Mouse (Mus musculus) midbrain, embryonic 15.5 days (tissue): ENCODE data around the gene Dcaf8. TPM values are rescaled to one million over a fixed set of nuclear protein-coding genes. Genes with fewer than 3 reads are reported as not detected.

Experiments
- ATAC-seq: fragments of 200-750 bp; cut with Nextera tagmentation; replicated peaks from 2 replicates; pipeline ENCODE4 v1.8.0; 2017; ENCODE audit warnings: moderate TSS enrichment
- H3K27ac ChIP-seq: fragments of 300-500 bp; sonication (generic); 2 replicates; pipeline ENCODE4 v1.5.1; 2015; ENCODE audit warnings: mild to moderate bottlenecking, inconsistent platforms
- H3K27me3 ChIP-seq: fragments of 300-500 bp; sonication (generic); replicated peaks from 2 replicates; pipeline ENCODE4 v1.6.1; 2015; ENCODE audit warnings: inconsistent platforms
- H3K36me3 ChIP-seq: fragments of 300-500 bp; sonication (generic); replicated peaks from 2 replicates; pipeline ENCODE4 v1.6.1; 2015; ENCODE audit warnings: inconsistent platforms
- H3K4me1 ChIP-seq: fragments of 300-500 bp; sonication (generic); 2 replicates; pipeline ENCODE4 v1.6.1; 2015; ENCODE audit warnings: inconsistent platforms
- H3K4me2 ChIP-seq: fragments of 300-500 bp; sonication (generic); 2 replicates; pipeline ENCODE4 v1.6.1; 2015; ENCODE audit warnings: inconsistent platforms, mild to moderate bottlenecking, moderate library complexity
- H3K4me3 ChIP-seq: fragments of 300-500 bp; sonication (generic); 2 replicates; pipeline ENCODE4 v1.5.1; 2015; ENCODE audit warnings: mild to moderate bottlenecking, inconsistent platforms
- H3K9ac ChIP-seq: fragments of 300-500 bp; sonication (generic); 2 replicates; pipeline ENCODE4 v1.6.1; 2015; ENCODE audit warnings: mild to moderate bottlenecking, inconsistent platforms
- H3K9me3 ChIP-seq: fragments of 300-500 bp; sonication (generic); 2 replicates; pipeline ENCODE4 v1.6.1; 2016; ENCODE audit warnings: inconsistent platforms
- WGBS: fragments of 180-500 bp; shearing (Covaris S2); methylation state at CpG from one replicate; pipeline ENCODE4 v1.1.7; 2015; ENCODE audit warnings: mixed read lengths; 5-methylcytosine and 5-hydroxymethylcytosine counted together
- polyA plus RNA-seq: library from polyadenylated mRNA; unstranded; fragments of >200 nt; fragmentation: Nextera tagmentation; extraction: Ambion mirVana; gene quantifications from 2 replicates; pipeline ENCODE4 v1.2.1, GENCODE M21; 2015

Gene Dcaf8
- polyA plus RNA-seq, 1 experiment from 2014 or later = 94.7 TPM

GRCm38 (mm10) chr1:172154536-172154935 lies 6.7 kb downstream of the Dcaf8 start:
- Histone ChIP-seq H3K27ac (no peak overlapping the region), H3K36me3 (peaks cover 26% of the 10 kb centered on the region; the same call in 1 of the 2 replicates), H3K27me3 (no peaks in the 10 kb centered on the region), H3K4me3 (no peak overlapping the region), H3K9ac (no peak overlapping the region), H3K4me1 (peaks cover 15% of the 10 kb centered on the region), H3K9me3 (no peaks in the 10 kb centered on the region), H3K4me2 (no peak overlapping the region)
- ATAC-seq = no peak
- WGBS = 97% methylated on average over 3 of the region's 3 CpGs

DNA sequence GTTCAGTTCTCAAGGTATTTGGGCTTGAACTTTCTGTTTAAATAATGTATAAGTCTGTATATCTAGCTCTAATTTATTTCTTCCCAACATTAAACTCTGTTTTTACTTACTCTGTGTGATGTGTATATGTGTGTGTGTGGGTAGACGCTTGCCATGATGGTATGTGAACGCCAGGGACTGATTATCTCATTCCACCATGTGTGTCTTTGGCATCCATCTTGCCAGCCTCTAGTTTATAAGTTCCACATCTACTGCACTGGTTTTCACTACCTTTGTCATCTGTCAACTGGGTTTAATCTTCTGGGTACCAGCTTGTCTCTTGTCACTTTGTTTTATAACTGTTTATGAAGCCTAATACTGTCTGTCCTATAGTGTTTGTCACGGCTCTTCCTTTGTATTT lies 7.6 kb downstream of the Dcaf8 start:
- H3K9me3 ChIP-seq = no peaks in the 10 kb centered on the region
- H3K4me3 ChIP-seq = no peak overlapping the region
- WGBS = 96% methylated on average over 3 of the region's 3 CpGs
- no peak overlapping the region for H3K4me2 ChIP-seq
- H3K27ac ChIP-seq = no peak overlapping the region
- no peaks in the 10 kb centered on the region for H3K27me3 ChIP-seq
- H3K9ac ChIP-seq = no peak overlapping the region
- no peak for ATAC-seq
- H3K36me3 ChIP-seq = peaks cover 26% of the 10 kb centered on the region; the same call in 1 of the 2 replicates
- H3K4me1 ChIP-seq = peaks cover 7% of the 10 kb centered on the region; the same call in 1 of the 2 replicates

- Histone ChIP-seq H3K4me2 (no peak overlapping the region), H3K36me3 (0 out of 2 replicates have a peak, but pooled peaks cover 10% of the 10 kb centered on the region), H3K4me3 (no peak overlapping the region), H3K9ac (no peak overlapping the region), H3K4me1 (peaks cover 7% of the 10 kb centered on the region; the same call in 1 of the 2 replicates), H3K27ac (no peak overlapping the region), H3K27me3 (no peaks in the 10 kb centered on the region), H3K9me3 (no peaks in the 10 kb centered on the region)
- 85% methylated on average over 4 of the region's 4 CpGs for WGBS
- no peak for ATAC-seq
Observed at GRCm38 (mm10) chr1:172159970-172160369, 12.1 kb downstream of the Dcaf8 start.

DNA sequence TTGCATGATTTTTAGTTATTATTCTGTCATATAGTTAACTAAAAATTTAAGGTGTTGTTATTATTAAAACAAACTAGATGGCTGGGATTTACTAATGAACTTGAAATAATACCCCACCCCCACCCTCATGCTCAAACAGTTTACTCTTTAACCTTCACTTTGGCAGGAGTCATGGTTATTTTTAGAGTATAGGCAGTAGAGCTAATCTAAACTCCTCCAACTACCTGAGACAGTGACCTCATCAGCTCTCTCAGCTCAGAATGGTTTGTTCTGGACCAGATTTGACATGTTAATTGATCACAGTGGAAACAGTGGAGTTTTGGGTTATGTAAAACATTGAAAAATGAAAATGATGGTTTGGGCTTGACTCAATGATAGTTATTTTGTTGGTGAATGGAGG lies 12.6 kb downstream of the Dcaf8 start:
- ATAC-seq = no peak
- Histone ChIP-seq H3K4me3 (no peak overlapping the region), H3K27me3 (no peaks in the 10 kb centered on the region), H3K4me2 (no peak overlapping the region), H3K9ac (no peak overlapping the region), H3K27ac (no peak overlapping the region), H3K9me3 (no peaks in the 10 kb centered on the region), H3K4me1 (peaks cover 7% of the 10 kb centered on the region; the same call in 1 of the 2 replicates), H3K36me3 (0 out of 2 replicates have a peak, but pooled peaks cover 7% of the 10 kb centered on the region)

GRCm38 (mm10) chr1:172162009-172162408 lies 14.1 kb downstream of the Dcaf8 start:
- ATAC-seq = peak; percentile 56; the same call in 1 of the 2 replicates
- Histone ChIP-seq H3K36me3 (0 out of 2 replicates have a peak, but pooled peaks cover 3% of the 10 kb centered on the region), H3K27me3 (no peaks in the 10 kb centered on the region), H3K9me3 (no peaks in the 10 kb centered on the region), H3K9ac (no peak overlapping the region), H3K4me3 (no peak overlapping the region), H3K4me2 (no peak overlapping the region), H3K27ac (no peak overlapping the region), H3K4me1 (peaks cover 7% of the 10 kb centered on the region; the same call in 1 of the 2 replicates)
- 93% methylated on average over 1 of the region's 1 CpGs for WGBS

GRCm38 (mm10) chr1:172162959-172163358 lies 15.1 kb downstream of the Dcaf8 start:
- Histone ChIP-seq H3K4me3 (no peak overlapping the region), H3K36me3 (0 out of 2 replicates have a peak, but pooled peaks cover 10% of the 10 kb centered on the region), H3K9me3 (no peaks in the 10 kb centered on the region), H3K9ac (no peak overlapping the region), H3K4me1 (peaks cover 7% of the 10 kb centered on the region; the same call in 1 of the 2 replicates), H3K4me2 (no peak overlapping the region), H3K27me3 (no peaks in the 10 kb centered on the region), H3K27ac (no peak overlapping the region)
- 93% methylated on average over 6 of the region's 6 CpGs for WGBS
- no peak for ATAC-seq

- WGBS = 84% methylated on average over 5 of the region's 5 CpGs
- H3K9ac ChIP-seq = no peak overlapping the region
- no peak overlapping the region for H3K4me2 ChIP-seq
- H3K27ac ChIP-seq = no peak overlapping the region
- H3K4me3 ChIP-seq = no peak overlapping the region
- peaks cover 7% of the 10 kb centered on the region; the same call in 1 of the 2 replicates for H3K4me1 ChIP-seq
- no peaks in the 10 kb centered on the region for H3K9me3 ChIP-seq
- no peak for ATAC-seq
- peaks cover 29% of the 10 kb centered on the region for H3K36me3 ChIP-seq
- H3K27me3 ChIP-seq = no peaks in the 10 kb centered on the region
Observed at GRCm38 (mm10) chr1:172167911-172168310, 20.0 kb downstream of the Dcaf8 start.

- H3K9me3 ChIP-seq = no peaks in the 10 kb centered on the region
- H3K27ac ChIP-seq = no peak overlapping the region
- WGBS = 98% methylated on average over 5 of the region's 5 CpGs
- no peak overlapping the region for H3K9ac ChIP-seq
- peaks cover 45% of the 10 kb centered on the region for H3K36me3 ChIP-seq
- no peaks in the 10 kb centered on the region for H3K27me3 ChIP-seq
- no peak overlapping the region for H3K4me3 ChIP-seq
- no peak for ATAC-seq
- H3K4me1 ChIP-seq = no peaks in the 10 kb centered on the region
- no peak overlapping the region for H3K4me2 ChIP-seq
Observed at GRCm38 (mm10) chr1:172169809-172170208, 21.9 kb downstream of the Dcaf8 start.

- no peak overlapping the region for H3K4me2 ChIP-seq
- no peaks in the 10 kb centered on the region for H3K9me3 ChIP-seq
- no peak overlapping the region for H3K4me3 ChIP-seq
- no peaks in the 10 kb centered on the region for H3K4me1 ChIP-seq
- WGBS = 90% methylated on average over 21 of the region's 21 CpGs
- peaks cover 47% of the 10 kb centered on the region for H3K36me3 ChIP-seq
- H3K9ac ChIP-seq = no peak overlapping the region
- H3K27ac ChIP-seq = no peak overlapping the region
- H3K27me3 ChIP-seq = no peaks in the 10 kb centered on the region
- ATAC-seq = no peak
Observed at GRCm38 (mm10) chr1:172172381-172172780, 24.5 kb downstream of the Dcaf8 start.

DNA sequence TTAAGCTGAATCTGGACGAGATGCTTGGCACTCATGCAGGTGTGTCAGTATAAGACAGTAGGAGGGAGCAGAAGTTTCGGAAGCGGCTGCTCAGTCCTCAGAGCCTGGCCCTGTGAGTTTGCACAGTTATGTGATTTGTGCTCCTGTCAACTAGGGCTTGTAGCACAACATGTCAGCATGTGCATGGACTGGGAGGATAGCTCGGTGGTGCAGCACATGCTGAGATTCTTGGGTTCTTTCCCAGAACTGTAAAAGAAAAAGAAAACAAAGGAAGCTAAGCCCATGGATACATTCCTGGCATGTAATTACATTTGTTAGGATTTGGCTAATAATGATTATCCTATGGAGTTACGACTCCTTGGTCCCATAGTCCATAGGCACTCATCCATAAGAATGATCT lies 25.3 kb downstream of the Dcaf8 start:
- Histone ChIP-seq H3K4me3 (no peak overlapping the region), H3K27ac (no peak overlapping the region), H3K4me1 (no peaks in the 10 kb centered on the region), H3K9me3 (no peaks in the 10 kb centered on the region), H3K27me3 (no peaks in the 10 kb centered on the region), H3K36me3 (peaks cover 48% of the 10 kb centered on the region), H3K9ac (no peak overlapping the region), H3K4me2 (no peak overlapping the region)
- no peak for ATAC-seq
- WGBS = 67% methylated on average over 5 of the region's 5 CpGs

DNA sequence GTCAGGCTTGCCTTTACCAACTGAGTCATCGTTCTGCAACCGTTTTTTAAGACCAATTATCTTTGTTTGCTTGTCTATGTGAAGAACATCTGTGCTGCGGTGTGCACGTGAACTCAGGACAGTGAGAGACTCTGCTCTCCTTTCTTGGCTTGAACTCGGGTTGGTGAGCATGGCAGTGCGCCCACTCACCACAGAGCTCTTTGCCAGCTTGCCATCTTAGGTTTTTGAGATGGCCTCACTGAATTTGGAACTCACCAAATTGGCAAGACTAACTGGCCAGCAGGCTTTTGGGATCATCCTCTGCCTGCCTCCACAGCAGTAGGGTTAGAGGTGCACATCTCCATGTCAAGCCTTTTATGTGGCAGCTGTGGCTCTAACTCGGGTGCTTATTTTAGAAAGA lies 29.9 kb downstream of the Dcaf8 start:
- no peaks in the 10 kb centered on the region for H3K27me3 ChIP-seq
- no peak overlapping the region for H3K4me3 ChIP-seq
- H3K36me3 ChIP-seq = peaks cover 50% of the 10 kb centered on the region
- no peaks in the 10 kb centered on the region for H3K4me1 ChIP-seq
- H3K4me2 ChIP-seq = no peak overlapping the region
- no peaks in the 10 kb centered on the region for H3K9me3 ChIP-seq
- 87% methylated on average over 7 of the region's 7 CpGs for WGBS
- H3K9ac ChIP-seq = no peak overlapping the region
- ATAC-seq = no peak
- H3K27ac ChIP-seq = no peak overlapping the region

DNA sequence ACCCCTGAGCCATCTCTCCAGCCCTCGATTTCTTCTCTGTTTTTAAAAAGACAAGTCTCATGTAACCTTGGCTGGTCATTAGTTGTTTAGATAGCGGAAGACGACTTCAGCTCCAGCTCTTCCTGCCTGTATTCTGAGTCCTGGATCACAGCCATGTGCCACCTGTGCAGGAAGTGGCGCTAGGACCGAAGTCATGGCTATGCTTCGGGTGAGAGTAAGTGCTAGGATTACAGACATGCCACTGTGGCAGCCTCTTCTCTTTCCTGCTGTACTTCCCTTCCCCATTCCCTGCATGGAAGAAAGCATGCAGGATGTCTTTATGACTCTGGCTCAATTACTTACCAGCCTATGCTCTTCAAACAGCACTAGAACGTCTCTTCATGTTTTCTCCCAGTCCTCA lies 31.2 kb downstream of the Dcaf8 start:
- Histone ChIP-seq H3K36me3 (peaks cover 42% of the 10 kb centered on the region; the same call in 1 of the 2 replicates), H3K27me3 (no peaks in the 10 kb centered on the region), H3K4me3 (no peak overlapping the region), H3K9me3 (no peaks in the 10 kb centered on the region), H3K4me1 (no peaks in the 10 kb centered on the region), H3K9ac (no peak overlapping the region), H3K4me2 (no peak overlapping the region), H3K27ac (no peak overlapping the region)
- no peak for ATAC-seq
- WGBS = 91% methylated on average over 7 of the region's 7 CpGs

GRCm38 (mm10) chr1:172180881-172181280 lies 33.0 kb downstream of the Dcaf8 start:
- H3K9me3 ChIP-seq = no peaks in the 10 kb centered on the region
- 81% methylated on average over 4 of the region's 4 CpGs for WGBS
- H3K4me1 ChIP-seq = no peaks in the 10 kb centered on the region
- no peak overlapping the region for H3K27ac ChIP-seq
- no peaks in the 10 kb centered on the region for H3K27me3 ChIP-seq
- no peak overlapping the region for H3K4me3 ChIP-seq
- no peak overlapping the region for H3K9ac ChIP-seq
- ATAC-seq = no peak
- H3K4me2 ChIP-seq = no peak overlapping the region
- H3K36me3 ChIP-seq = peaks cover 34% of the 10 kb centered on the region; the same call in 1 of the 2 replicates
